Mouse (Mus musculus) urinary bladder, postnatal 14 days (tissue): ENCODE measurements around the gene Mettl23.
"Not testable (repeated sequence)": the region's sequence is repeated elsewhere in the genome, so short reads cannot be mapped to it uniquely, and the experiment has no call there.

Source experiments
- DNase-seq: peaks from one replicate; pipeline ENCODE4 v3.0.0; 2021; ENCODE audit warnings: low spot score

The Mettl23 gene

DNA sequence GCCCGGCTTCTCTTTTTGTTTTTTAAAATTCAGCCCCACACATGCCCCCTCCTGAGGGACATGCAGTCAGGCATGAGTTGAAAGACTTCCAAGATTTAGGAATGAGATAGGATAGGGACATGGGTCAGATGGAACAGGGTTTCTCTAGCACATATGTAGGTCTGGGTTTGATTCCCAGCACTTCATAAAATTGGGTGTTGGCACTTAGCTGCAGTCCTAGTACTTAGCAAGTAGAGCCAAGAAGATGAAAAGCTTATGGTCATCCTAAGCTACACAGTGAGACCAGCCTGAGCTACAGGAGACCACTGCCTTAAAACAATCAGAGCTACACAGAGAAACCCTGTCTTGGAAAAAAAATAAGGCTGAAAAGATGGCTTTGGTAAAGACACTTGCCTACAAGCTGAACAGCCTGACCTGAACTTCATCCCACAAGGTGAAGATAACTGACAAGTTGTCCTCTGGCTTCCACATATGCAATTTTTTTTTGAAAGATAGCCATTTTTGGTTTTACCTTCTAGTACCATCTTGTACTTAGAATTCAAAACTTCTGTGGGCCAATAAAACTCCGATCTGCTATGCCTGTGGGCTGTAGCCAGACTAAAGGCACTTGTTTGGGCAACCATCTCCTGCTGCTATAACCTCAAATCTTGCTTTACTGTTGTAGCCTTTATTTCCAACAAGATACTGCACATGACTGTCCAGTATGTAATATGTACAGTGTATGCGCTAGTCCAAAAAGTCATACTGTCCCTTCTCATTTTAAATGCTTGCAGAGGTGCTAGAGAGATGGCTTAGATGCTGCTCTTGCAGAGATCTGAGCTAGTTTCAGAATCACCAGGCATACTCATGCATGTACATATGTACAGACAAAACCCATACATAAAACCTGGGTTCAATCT, 4.4 kb downstream of the Mettl23 start:
- no peak for DNase-seq

DNA sequence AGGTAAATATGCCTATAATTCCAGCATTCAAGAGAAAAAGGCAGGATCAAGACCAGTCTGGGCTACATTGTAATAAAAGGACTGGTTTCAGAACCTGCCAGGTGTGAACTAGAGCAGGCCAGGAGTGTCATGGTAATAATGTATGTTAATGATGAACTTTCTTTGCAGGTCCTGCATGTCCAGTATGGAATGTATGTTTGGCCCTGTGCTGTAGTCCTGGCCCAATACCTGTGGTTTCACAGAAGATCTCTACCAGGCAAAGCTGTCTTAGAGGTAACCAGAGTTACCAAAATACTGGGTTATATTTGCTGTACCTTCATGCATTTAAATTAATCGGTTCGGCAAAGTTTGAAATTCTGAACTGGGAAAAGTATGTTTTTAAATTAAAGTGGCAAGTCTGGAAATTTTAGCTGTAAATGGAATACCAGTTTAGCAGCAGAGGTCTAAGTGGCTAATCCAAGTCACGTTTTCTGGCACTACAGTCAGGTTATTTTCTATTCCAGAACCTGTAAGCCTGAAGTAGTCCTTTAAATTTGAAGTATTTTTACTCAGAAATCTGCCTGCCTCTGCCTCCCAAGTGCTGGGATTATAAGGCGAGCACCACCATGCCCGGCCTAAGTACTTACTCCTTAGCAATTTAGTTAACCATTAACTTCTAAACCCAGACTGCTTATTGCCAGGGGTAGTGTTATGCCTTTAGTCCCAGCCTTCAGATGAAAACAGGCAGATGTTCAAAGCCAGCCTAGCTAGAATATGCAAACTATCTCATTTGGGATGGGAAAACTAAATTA, 5.2 kb downstream of the Mettl23 start:
- no peak for DNase-seq

DNA sequence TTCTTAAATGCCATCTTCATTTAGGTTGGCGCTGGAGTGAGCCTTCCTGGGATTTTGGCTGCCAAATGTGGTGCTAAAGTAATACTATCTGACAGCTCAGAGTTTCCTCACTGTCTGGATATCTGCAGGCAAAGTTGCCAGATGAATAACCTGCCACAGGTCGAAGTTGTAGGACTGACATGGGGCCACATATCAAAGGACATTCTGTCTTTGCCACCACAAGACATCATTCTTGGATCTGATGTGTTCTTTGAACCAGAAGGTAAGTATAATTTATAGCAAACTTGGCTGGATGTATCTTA, 5.8 kb downstream of the Mettl23 start:
- DNase-seq = not testable (repeated sequence)

DNA sequence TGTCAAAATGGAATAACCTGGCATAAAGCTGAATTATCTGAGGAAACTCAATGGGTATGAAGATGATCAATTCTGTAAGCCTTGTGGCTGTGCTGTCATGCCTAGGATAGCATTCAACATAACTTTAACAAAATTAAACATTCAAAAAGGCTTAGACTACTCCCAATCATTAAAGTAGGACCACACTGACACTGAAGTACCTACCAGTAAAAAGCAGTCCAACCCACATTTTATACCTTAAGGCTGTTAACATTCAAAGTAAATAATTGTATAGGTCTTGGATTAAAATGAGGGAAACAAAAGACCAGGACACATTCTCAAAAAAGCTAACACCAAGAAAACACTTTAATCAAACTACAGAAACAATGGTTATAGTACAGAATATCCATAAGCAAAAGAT, 6.5 kb downstream of the Mettl23 start:
- DNase-seq = no peak

DNA sequence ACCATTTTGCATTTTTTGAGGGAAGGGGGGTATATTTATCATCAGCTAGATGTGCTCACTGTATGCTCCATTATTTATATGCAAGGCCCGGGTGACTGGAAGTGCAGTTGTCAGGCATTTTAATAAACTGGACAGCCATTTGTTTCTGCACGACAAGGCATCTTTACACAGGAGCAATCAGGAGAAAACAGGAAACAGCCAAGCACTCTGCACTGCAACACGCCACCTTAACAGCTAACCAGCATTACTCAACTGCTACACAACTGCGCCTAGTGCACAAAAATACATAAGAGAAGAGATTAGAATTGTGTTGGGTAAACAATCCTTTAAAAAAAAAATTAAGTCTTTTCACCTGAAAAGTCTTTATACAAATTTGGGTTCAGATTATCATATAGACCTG, 7.0 kb downstream of the Mettl23 start:
- DNase-seq = no peak

DNA sequence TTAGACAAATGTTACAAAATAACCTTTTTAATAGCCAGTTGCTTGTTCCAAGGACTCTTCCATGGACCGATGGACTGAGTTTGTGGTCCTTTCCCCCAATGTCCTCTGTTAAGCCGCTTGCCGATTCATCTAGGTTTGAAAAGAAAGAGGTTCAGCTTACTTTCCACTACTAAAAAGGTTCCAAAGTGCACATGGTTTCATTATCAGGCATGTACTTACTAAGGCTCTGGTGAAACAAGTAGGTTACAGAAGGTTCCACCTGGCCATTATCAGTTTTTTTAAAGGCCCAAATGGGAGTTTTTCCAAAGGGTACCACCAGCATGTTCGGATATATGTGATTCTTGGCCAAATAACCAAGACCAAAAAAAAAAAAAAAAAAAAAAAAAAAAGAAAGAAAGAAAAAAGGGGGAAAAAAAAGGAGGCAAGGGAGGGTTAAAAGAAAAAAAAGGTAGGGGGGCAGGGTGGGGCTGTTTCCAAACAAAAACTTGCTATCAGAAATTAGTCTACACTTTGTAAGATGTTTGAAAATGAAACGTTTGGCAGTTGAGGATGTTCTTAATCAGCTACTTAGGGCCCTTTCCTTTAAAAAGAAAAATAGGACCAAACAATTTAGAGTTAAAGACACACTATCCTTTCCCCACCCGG, 7.9 kb downstream of the Mettl23 start:
- DNase-seq = no peak

DNA sequence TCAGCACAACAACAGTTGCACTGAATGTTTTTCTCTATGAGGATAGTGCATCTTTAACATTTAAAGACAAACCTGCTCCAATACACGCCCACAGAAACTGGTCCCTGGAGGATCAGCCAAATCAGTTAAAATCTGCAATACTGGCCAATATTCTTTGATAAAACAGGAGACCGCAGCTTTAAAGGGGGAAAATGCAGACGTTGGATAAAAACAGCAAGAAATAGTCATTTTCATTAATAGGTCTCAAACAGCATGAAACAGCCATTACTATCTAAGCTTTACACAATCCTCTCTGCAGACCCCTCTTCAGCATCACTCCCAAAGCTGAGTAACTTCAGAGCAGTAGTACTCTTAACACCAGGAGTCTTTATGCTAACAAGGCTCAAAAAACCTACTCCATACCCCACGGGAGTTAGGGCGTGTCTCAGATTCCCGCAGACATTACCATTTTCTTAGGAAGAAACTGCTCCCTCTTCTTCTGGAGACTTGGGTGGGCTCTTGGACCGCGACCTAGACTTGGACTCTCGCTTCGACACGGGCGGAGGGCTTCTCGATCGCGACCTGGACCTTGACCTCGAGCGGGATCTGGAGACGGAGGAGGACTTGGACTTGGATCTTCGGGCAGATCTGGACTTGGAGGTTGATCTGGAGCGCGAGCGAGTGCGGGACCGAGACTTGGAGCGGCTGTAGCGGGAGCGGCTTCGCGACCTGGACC, 8.7 kb downstream of the Mettl23 start:
- no peak for DNase-seq

DNA sequence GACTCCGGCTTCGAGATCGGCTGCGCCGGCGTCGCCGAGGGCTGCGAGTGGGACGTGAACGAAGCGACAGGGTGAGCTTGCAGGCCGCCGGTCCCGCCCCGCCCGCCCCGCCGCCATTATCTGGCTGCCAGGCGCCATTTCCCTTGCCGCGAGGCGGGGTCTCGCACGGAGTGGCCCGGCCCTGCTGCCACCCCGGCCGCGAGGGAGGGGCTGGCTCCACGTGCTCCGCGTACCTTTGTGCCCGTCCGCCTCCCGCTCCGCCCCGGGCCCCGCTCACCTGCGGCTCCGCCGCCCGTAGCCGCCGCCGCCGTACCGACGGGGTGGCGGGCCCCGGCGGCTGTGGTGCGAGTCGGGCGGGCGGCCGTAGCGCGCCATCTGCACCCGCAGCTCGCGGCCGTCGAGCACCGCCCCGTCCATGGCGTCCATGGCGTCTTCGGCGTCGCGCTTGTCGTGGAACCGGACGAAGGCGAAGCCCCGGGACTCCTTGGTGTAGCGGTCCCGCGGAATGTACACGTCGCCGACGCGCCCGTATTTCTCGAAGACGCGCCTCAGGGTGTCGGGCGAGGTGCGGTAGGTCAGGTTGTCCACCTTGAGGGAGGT, 9.3 kb downstream of the Mettl23 start, which contains the start of gene Mfsd11:
Gene Mfsd11 (plus strand): TSS at position 150 of the 600 bp plus-strand sequence.
- DNase-seq = peak; percentile 86

DNA sequence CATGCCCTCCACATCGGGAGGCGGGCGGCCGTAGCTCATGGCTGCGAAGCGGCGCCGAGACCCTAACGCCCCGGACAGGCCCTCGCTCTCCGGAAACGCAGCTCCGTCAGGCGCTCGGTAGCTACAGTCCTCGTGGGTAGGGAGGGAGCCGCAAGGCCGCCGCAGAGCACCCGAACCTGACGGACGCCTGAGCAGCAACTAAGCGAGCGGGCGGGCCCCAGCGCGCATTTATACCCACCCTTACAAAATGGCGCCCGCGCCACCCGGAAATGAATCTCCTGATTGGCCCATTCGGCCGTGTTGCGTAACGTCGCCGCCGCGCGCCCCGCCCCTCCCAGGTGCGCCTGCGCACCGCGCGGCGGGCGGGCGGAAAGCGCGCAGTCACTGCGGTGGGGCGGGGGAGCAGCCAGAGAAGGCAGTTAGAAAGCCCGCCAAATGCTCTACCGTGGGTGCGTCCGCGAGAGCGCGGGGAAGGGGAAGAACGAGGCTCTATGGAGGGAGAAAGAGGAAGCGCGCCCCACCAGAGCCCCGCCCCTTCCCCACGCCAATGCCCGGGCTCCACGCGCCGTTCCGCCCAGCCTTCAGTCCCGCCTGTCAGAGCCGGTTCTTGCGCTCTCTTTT, 9.9 kb downstream of the Mettl23 start, which contains the start of gene Srsf2:
Gene Srsf2 (minus strand): TSS at position 204 of the 621 bp plus-strand sequence.
- DNase-seq = peak; percentile 96

DNA sequence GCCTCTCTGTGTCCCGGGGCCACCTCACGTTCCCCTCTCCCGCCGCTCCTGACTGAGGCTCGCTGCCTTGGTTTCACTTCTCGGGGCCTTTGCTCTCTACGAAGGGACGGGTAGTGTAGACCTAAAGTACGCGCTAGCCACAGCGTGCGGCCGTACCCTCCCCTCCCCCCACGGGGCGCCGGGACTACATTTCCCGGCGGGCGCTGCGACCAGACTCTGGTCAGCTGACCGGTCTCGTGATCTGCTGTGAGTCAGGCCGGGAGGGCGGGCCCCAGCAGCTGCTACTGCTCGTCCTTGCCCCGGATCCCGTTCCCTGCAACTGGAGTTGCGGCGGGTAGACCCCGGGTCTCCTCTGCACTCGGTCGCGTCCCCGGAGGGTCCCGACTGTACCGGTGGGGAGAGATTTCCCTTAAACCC, 10.4 kb downstream of the Mettl23 start:
- DNase-seq = peak; percentile 97

DNA sequence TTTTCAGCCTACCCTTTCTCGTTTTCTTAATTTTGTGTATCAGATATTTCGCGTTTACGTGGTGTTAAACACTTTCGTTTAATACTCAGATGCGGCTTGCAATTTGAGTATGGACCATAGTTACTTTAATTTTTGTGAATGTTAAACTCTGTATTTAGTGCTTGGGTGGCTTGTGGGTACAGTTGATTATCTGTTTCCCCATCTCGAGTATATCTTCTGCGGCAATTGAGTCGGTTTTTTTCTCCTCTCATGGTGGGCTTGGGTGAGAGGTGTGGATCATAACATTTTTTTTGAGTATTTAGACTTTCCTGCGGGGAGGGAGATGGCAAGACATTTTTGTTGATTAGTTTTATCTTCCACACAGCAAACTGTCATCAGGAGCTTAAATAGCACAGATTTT, 11.2 kb downstream of the Mettl23 start:
- no peak for DNase-seq

DNA sequence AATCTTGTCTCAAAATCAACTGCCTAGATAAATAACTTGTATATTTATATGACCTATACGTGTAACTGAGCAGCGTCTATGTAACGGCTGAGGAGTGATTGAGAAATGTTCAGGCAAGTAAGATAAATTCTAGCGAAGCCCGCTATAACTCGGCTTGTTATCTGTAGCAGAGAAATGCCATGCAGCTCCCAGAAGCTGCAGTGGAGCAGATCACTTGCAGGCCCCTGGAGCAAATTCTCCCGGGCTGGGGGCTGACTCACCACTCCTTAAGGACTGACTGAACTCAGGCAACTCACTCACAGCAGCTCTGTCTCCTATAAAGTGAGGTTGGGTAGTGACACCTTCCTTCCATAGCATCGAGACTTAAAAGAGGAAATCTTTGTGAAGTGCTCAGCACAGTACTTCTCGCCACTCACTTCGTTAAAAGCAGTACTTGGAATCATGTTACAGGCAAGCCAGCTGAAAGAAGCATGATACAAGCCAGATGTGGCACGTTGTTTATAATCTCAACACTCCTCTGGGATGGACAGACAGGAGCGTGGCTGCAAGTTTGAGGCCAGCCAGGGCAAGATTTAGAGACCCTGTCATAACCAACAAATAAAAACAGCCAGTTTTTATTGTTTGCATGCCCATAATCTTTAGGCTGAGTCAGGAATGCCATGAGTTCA, 14.2 kb downstream of the Mettl23 start:
- no peak for DNase-seq

DNA sequence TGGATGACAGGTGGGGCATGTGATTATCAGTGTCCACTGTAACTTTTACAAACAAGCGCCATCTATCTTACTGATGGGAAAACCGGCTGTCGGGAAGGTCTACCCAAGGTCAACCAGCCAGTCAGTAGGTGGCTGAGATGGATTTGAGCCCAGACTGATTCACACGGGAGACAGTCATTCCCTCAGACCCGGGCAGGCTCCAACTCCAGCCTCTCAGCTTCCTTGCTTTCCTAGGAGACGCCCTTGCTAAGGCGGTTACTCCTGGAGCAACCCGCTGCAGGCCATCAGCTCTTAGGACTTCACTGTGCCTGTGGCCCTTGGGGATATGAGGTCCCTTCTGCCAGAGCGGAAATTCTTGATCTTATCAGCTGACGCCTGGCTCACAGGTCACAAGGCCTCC, 21.4 kb downstream of the Mettl23 start:
- DNase-seq = no peak

DNA sequence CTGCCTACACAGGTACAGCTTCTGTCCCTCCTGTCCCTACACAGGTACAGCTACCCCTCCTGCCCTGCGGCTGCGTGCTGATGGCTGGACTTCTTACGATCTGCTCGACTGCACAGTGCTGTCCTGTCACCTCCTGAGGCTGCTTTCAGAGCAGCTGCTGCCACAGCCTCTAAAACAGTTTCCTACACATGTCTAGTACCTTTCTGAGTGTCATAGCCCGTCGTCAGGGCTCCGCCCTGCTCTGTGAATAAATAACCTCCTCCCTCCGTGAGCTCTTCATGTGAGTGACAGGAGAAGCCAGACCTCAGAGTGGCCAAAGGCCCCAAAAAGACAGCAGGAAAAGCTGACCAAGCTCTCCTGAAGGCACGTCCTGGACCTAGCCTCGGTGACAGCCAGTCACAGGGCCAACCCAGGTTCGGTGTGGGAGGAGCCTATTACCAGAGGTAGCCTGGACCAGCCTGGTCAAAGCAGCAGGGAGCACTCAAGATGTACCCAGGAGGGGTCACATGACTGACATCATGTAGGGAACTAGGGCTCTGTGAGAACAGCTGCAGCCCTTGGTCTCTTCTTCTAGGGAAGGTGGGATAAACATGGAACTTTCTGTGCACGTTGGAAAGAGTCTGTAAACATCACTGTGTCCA, 23.0 kb downstream of the Mettl23 start:
- no peak for DNase-seq

DNA sequence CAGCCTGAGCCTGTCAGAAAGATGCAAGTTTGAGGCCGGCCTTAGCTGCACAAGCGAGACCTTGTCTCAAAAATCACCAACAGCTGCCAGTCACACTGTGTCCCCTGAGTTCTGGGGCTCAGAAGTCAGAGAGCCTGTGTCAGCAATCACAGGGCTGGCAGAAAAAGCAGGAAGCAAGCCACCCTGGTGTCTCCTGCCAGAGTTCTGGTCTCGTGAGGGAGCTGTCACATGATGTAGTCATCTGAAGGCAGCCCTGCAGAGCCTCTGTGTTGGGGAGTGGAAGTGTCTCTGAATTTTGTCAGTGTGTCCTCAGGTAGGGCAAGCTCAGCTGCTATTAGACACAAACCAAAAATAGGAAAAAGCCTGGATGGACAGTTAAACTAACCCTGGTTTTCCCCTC, 25.1 kb downstream of the Mettl23 start:
- DNase-seq = peak; percentile 30

DNA sequence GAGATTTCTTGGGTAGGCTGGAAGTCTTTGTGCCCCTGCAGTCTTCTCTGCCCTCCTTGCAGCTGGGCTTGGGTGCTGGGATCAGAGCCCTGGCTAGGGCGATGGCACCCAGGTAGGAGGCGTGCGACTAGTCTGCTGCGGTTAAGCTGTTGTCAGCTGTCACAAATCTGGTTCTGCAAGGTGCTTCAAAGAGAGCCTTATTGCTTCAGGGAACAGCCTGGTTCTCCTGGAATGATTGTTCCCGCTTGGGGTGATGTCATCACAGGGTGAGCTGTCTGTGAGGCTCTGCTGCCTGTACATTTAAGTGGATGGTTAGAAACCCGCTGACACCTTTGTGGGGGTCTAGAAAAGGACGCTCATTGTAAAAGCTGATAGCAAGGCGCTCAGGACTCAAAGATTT, 26.1 kb downstream of the Mettl23 start:
- peak; percentile 50 for DNase-seq

DNA sequence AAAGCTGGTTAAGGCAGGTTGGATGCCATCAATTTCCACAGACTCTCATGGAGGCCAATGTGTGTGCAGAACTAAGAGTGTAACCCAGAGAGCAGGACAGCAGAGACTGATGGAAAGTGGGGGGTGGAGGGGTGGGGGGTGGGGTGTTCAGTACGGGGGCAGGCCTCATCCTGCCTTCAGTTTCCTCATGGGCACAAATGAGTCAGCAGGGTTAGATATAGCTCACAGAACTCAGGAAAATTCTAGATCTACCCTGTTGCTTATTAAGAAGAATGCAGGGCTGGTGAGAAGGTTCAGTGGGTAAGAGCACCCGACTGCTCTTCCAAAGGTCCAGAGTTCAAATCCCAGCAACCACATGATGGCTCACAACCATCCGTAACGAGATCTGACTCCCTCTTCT, 26.6 kb downstream of the Mettl23 start:
- DNase-seq = no peak

DNA sequence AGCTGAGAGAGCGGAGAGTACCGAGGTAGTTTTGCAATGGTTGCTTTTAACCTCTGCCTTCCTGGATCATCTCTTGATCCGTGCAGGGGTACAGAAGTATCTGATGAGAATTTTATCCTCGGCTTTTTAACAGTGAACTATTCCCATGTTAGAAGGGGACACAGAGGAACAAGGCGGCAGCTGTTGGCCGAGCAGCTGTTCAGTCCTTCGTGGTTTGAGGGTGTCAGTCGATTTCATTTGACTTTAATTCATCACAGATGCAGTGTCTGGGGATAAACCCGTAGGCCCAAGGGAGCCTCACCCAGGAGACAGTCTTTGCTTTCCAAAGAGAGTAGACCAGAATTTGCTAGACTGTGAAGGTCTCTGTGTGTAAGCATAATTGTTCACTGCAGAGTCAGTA, 28.5 kb downstream of the Mettl23 start:
- DNase-seq = no peak

DNA sequence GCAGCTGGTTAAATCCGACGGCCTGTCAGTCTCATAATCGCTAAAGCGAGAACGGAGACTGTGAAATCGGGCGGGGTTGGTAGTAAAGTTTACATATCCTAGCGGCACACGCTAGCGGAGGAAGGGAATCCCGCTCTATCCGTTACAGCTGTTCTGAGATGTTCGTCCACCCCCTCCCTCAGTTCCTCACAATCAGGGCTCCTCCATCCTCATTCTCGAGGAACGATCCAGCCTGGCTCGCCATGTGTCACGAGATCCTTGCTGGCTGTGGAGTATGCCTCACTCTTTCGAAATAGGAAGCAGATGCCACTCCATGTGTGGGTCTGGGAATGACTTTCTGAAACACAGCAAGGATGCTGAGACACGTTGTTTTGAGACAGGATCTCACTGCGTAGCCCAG, 30.9 kb downstream of the Mettl23 start:
- no peak for DNase-seq

DNA sequence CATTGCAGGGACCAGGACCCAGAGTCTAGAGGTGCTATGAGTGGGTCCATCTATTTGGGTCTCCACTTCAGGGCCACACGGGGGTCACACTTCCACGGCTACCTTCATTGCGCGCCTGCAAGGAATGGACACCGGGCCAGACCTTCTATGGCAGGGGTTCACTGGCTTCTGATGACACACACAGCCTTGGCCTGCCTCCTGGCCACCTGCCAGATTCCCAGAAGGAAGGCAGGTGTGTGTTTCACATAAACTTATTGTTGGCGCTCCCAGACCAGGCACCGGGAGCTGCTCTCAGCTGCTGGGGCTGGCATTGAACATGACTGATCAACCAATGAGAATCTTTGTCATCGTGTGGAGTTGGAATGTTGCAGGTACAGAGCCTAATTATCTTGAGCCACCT, 35.4 kb downstream of the Mettl23 start:
- no peak for DNase-seq
